Mouse (Mus musculus): ENCODE data around the gene Klk14. TPM values are rescaled to one million over a fixed set of nuclear protein-coding genes. Genes with fewer than 3 reads are reported as not detected.
"Not testable (repeated sequence)": the region's sequence is repeated elsewhere in the genome, so short reads cannot be mapped to it uniquely, and the experiment has no call there.

Klk14 gene
- 0.08 TPM in 1 of 2 replicates, not detected in the other for polyA plus RNA-seq (2012; rRNA removed)

DNA sequence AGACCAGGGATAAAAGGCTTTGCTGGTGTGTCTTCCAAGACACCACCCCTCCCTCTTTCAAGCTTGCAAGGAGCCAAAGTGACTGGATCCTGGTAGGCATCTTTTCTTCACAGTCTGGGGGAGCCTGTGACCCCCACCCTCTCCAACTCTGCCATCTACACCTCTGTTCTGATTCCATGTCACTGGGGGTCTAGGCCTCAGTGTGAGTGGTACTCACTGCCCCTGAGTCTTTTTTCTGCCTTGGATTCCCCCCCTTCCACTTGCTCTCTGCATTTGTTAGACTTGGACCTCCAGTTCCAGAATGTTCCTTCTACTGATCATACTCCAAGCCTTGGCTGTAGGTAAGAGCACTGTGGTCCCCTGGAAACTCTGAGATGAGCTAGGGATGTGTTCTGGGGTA is at the start of gene Klk14:
TSS of gene Klk14 (plus strand) at position 301 of the 400 bp plus-strand sequence.
- DNase-seq (ENCODE audit: extremely low spot score in 1 of 2, low spot score in 1 of 2) = no peak

DNA sequence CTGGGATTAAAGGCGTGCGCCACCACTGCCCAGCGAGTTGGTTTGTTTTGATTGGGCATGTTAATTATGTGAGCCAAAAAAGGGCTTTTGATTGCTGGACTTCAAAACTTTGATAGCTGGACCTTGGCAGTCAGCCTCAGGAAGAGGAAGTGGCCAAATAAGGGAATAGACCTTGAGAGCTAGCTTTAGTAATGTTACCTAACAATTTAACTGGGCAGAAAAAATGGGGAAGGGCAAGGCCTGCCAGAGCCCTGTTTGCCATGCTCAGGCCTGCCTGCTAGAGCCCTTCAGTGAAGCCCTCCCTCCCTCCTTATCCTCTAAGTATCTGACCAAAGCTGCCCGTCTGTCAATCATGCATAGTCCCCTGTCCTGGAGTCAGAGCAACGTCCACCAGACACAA is 47.6 kb upstream of the Klk14 start:
- DNase-seq (ENCODE audit: extremely low spot score in 1 of 2, low spot score in 1 of 2) = no peak

DNA sequence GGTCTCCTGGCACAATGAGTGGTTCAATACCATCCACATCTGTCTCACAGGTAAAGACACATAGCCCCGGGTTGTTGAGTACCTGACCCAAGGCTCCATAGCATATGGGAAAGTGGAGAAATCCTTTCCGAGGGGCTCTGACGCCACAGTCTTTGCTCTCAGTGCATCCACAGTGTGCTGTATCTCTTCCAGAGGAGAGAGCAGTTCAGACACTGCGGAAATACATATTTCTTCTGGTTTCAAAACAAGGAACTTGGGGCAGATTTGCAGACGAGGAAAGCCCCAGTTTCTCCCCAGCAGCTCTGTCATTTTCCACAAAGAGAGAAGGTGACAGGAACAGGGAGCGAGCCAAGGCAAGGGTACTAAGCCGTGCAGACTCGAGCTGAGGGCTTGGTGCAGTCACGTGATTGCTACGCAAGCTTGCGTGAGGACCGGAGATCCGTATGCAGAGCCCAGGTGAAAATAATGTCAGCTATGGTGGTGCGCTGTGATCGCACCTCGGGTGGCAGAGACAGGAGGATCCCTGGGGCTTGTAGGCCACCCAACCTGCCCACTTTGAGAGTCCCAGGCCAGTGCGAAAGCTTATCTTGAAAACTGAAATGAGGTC is 47.1 kb upstream of the Klk14 start:
- DNase-seq (ENCODE audit: extremely low spot score in 1 of 2, low spot score in 1 of 2) = no peak

DNA sequence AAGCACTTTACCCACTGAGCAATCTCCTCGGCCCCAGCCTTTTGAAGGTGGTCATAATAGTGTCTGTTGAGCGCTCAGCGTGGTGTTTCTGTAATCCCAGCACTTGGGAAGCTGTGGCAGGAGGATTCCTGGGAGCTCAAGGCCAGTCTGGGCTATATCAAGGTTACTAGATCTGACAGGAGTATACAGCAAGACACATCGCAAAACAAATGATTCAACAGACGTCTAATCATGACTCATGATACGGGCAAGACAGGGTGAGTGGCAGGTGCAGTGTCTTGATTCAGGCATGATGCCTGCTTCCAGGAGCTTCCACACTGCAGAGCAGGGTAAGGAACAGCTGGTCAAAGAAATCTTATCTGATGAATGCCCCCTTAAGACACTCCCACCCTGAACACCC is 37.5 kb upstream of the Klk14 start:
- no peak for DNase-seq (ENCODE audit: extremely low spot score in 1 of 2, low spot score in 1 of 2)

DNA sequence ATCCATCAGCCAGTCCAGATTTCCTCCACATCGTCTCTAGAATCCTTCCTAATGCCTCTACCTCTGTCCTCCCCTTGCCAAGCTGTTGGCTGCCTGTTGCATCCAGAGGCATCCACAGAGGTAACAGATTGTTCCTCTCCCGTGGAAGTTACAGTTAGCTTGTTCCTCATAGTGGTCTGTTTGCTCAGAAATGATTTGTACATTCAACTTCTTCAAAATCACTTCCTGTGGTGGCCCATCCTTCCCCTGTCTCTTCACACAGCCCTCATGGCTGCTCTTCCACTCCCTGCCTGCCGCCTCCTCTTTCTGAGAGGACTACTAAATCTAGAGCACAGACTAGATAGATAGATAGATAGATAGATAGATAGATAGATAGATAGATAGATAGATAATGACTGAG is 35.7 kb upstream of the Klk14 start:
- no peak for DNase-seq (ENCODE audit: extremely low spot score in 1 of 2, low spot score in 1 of 2)

DNA sequence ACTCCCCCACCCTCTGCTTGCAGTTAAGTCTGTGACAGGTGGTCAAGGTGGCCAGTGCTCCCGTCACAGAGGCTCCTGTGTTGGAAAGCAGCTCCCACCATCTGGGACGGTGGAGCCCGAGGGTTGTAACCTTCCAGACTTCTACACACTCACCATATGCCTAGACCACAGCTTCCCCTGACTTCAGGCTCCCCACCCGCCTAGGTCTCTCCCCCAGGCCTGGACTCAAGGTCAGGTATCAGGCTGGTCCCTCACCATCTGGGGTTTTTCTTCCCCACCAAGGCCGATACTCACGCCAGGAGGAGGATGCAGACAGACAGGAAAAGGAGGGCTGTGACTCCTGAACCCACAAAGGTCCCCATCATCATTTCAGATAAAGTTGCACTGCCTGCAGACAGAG is 34.0 kb upstream of the Klk14 start:
- no peak for DNase-seq (ENCODE audit: extremely low spot score in 1 of 2, low spot score in 1 of 2)

DNA sequence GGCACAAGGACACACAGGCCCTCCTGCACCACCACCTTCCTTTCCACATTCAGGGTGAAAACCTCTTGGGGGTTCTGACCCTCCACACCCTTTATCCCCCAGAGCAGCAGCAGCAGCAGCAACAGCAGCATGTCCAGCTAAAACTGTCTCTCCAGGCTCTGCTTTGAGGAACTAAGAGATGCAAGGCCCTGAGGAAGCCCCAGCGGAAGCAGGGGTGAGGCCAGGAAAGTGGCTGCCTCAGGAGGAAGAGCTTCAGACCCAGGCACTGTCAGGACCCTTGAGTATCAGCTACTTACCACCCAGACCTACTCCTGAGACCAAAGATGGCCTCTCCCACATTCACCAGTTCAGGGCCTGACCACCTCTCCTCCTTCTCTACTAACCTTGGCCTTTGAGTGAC is 30.2 kb upstream of the Klk14 start, which contains the start of gene Siglece:
TSS of gene Siglece (minus strand) at position 160 of the 400 bp plus-strand sequence.
- no peak for DNase-seq (ENCODE audit: extremely low spot score in 1 of 2, low spot score in 1 of 2)

DNA sequence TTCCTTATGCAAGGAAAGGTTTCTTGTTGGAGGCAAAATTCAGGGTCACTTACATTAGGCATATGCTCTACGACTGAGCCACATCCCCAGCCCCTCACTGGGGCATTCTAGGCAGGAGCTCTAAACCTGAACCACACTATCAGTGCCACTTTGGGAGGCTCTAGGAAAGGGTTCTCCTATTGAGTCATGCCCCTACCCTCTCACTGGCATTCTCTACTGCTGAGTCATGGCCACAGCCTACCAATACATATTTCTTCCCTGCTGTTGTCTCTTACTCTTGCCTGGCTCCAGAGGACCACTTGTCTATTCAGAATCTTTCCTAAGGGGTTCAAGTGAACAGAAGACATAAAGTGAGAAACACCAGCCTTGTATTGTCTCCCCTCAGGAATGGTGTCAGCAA is 27.4 kb upstream of the Klk14 start:
- DNase-seq (ENCODE audit: extremely low spot score in 1 of 2, low spot score in 1 of 2) = no peak

DNA sequence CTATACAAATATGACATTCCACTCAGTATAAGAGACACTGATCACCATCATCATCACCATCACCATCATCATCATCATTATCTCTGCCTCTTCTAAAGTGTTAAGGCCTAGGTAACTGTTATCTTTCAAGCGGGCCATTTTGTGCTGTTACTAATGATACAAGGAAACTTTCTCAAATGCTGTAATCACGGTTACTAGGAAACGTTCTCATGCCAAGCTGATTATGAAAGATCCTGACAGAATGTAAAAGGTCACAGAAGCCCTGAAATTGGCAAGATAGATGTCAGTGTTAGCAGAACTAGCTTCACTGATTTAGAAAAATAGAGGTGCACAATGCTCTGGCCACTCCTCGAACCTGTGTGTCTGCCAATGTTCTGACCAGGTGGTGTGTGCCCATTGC is 23.0 kb upstream of the Klk14 start:
- not testable (repeated sequence) for DNase-seq (ENCODE audit: extremely low spot score in 1 of 2, low spot score in 1 of 2)

DNA sequence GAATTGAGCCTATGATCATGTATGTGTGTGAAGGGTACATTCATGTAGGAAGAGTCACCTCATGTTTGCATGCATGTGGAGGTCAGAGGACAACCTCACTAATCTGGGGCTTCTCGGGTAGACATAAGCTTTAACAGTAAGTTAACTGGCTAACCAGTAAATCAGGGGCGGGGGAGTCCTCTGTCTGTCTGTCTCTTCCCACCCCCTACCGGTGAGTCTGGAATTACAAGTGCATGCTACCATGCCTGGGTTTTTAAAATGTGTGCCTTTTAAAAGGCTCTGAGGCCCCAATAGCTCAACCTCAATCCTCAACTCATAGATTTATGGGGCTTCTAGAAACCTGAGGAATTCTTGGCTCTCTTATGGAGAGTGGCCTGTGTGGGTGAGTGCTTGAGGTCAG is 21.6 kb upstream of the Klk14 start:
- DNase-seq (ENCODE audit: extremely low spot score in 1 of 2, low spot score in 1 of 2) = no peak

DNA sequence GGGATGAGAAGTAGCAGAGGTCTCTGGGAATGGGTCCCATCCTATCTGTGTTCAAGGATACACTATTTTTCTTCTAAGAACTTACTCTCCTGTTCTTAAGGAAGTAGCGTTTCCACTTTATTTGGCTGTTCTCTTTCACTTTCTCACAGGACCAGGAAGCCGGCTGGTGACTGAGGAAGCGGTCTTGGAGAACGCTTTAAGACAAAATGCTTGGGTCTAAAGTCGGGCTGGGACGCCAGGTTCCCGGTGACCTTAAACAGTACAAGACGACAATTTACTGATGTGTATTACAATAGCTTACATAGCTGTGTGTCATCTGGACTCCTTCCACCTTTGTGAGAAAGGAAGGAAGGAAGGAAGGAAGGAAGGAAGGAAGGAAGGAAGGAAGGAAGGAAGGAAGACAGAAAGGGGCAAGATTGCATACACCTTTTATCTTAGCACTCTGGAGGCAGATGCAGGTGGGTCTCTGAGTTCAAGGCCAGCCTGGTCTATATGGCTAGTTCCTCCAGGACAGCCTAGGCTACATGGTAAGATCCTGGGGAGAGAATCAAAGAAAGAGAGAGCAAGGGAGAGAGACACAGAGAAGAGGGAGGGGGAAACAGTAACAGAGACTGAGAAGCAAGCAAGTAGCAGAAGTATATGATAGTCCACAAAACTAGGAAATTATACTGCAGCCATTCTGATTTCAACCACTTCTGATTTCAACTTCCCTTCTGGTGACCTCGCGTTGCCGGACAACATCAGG is 19.0 kb upstream of the Klk14 start:
- no peak for DNase-seq (ENCODE audit: extremely low spot score in 1 of 2, low spot score in 1 of 2)

DNA sequence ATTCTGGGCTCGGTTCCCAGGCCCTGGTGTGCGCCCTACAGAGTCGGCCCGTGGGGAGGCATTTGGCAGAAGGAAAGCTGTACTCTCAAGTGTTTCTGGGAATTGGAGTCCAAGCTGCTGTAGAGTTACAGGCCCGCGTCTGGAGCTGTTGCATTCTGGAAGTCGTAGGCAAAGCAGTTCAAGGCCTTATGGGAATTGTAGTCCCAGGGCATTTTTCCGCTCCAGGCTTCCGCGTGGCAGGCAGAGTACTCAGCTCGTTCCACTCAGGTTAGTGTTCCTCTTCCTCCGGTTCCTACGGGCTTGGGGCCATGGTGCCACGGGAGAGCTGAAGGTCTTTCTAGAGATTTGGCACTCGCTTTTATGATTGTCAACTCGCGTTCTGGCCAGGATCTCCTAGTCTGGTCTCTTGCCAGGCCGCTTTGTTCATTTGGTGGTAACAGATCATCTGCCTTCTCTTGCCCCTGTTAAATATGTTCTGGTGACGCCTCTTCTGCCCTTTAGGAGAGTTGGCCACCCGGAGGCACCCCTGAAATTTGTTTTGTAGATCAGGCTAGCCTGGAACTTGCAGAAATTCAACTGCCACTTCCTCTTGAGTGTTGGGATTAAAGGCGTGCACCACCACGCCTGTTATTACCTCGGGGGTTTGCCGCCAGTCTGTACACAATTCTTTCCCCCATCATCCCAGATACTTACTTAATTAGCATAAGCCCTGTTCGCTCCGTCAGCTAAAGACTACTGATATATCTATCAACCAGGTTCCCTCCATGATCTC is 18.2 kb upstream of the Klk14 start, which contains the start of gene Ctu1:
TSS of gene Ctu1 (plus strand) at position 208 of the 772 bp plus-strand sequence.
- peak; percentile 95 to 96 for DNase-seq (ENCODE audit: extremely low spot score in 1 of 2, low spot score in 1 of 2)

DNA sequence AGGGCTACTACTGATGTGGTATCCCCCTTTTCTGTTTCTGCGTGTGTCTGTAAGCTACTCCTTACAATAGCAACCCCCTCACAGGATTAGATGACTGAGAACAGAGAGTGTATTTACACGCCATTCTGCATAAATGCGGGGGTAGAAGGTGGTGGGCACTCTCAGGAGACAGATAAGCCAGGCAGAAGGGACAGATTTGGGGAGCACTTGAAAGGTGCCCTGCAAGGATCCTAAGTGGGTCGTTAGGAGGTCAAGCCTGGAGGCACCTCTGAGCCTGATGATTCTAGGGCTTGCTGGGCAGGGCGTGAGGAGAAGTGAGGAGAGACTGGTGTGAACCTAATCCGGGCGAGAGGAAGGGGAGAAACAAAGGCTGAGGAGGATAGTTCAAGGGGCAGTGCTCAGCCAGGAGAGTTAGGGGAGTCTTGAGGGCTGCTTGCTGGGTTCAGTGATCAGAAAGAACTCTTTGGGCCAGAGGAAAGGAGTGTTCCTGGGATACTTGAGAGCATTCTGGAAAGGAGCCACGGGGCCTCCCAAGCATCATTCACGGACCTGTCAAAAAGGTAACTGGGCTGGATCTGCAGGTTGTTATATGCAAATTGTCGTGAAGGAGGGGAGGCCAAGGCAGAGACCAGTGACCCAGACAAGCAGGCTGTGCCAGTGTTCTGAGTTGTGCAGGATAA is 17.5 kb upstream of the Klk14 start:
- DNase-seq (ENCODE audit: extremely low spot score in 1 of 2, low spot score in 1 of 2) = no peak

DNA sequence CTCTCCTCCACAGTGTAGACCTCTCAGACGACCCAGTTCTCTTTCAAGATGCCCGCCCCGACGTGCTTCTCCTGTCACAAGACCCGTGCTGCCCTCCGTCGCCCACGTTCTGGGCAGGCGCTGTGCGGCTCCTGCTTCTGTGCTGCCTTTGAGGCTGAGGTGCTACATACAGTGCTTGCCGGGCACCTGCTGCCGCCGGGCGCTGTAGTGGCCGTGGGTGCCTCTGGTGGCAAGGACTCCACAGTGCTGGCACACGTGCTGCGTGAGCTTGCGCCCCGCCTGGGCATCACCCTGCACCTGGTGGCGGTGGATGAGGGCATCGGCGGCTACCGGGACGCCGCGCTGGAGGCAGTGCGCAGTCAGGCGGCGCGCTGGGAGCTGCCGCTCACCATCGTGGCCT is 15.1 kb upstream of the Klk14 start:
- no peak for DNase-seq (ENCODE audit: extremely low spot score in 1 of 2, low spot score in 1 of 2)

DNA sequence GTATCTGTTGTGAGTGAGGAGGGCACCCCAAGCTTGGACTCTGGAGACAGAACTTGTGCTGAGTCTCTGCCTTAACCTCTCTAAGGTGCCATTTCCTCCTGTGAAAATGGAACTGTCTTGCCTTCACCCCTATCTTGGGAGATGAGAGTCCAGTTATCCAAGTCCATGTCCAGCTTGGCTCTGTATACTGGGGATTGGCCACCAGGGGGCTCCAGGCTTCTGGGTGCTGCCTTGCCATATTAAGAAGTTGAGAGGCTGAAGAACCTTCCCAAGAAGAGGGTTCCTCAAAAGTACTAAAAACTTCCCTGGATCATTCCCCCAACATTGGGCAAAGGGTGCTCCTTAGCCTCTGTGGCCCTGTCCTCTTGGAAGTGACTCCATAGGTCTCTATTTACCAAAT is 11.7 kb upstream of the Klk14 start:
- peak in 1 of 2 experiments; percentile 62 for DNase-seq (ENCODE audit: extremely low spot score in 1 of 2, low spot score in 1 of 2)

DNA sequence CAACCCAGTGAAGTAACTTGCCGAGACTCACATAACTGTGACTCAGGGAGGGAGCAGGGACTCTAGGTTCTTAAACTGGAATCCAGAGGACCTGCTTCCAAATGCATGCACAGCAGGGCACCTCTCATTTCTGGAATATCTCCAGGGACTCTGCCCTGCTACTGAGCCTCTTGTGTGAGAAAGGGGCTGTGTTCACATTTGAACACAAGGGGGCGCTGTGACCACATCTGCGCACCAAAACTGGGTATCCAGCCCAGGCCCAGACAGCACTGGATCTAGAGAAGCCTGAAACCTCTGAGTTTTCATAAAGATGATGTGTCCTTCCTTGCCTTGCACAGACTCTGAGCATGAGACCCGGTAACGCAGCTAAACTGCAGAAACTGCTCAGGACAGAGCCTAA is 9.3 kb upstream of the Klk14 start:
- DNase-seq (ENCODE audit: extremely low spot score in 1 of 2, low spot score in 1 of 2) = peak in 1 of 2 experiments; percentile 82

DNA sequence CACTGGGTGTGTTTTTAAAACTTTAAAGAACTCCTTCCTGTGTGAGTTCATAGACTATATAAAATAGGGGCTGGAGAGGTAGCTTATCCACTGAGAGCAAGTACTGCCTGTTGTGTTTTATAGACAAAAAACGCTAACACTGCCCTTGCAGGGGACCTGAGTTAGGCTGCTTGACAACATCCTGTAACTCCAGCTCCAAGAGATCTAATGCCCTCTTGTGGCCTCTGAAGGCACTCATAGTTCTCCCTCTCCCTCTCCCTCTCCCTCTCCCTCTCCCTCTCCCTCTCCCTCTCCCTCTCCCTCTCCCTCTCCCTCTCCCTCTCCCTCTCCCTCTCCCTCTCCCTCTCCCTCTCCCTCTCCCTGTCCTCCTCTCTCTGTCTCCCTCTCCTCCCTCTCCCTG is 7.7 kb upstream of the Klk14 start:
- DNase-seq (ENCODE audit: extremely low spot score in 1 of 2, low spot score in 1 of 2) = not testable (repeated sequence)

DNA sequence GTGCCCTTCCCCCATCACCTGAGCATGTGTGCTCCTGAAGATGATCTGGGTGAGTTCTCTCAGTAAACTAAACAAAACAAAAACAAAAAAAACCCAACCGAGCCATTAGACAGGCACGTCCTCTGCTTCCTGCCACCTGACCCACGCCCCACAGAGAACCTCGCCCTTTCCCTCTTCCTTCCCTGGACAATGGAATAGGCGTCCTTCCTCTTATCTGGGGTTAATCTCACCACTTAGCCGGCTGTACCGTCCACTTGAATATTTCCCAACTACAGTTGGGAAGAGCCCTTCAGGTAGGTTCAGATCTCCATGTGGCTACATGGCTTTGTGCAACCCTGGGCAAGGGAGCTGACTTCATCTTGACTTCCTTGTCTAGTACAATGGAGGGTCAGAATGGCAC is 5.1 kb upstream of the Klk14 start:
- no peak for DNase-seq (ENCODE audit: extremely low spot score in 1 of 2, low spot score in 1 of 2)

DNA sequence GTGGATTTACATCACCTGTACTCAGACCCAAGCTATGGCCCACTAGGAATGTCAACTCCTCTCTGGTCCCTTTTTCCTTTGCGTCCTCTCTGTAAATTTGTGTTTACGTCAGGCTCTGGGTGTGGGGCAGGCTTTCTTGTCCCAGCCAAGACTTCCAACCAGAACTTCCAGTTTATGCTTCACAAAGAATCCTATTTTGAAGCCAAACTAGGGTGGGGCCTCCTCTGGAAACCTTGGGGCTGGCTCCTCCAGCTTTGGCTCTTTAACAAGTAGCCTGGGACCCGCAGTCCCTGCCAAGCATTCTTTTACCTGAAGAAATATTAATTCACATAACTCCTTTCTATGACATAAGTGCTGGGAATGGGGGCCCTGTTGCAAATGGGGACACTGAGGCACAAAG is 19.8 kb downstream of the Klk14 start:
- DNase-seq (ENCODE audit: extremely low spot score in 1 of 2, low spot score in 1 of 2) = no peak

DNA sequence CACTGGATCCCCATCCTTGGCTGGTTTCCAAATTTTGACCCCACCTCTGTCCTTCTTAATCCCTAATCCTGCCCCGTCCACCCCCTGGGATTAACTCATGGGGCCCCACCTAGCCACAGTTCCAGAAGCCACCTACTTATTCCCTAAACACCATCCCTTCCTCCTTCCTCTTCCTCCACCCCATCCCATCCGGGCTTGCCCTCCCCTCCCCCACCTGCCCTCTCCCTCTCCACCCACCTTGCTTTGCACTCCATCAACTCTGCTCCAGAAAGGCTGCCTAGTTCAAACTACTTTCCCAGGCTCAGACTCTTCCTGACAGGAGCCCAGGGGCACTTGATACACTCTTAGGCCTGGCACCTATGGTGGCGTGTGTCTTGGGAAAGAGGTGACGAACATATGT is 22.0 kb downstream of the Klk14 start, which contains the start of gene Klk13:
TSS of gene Klk13 (plus strand) at position 301 of the 400 bp plus-strand sequence.
- DNase-seq (ENCODE audit: extremely low spot score in 1 of 2, low spot score in 1 of 2) = no peak

DNA sequence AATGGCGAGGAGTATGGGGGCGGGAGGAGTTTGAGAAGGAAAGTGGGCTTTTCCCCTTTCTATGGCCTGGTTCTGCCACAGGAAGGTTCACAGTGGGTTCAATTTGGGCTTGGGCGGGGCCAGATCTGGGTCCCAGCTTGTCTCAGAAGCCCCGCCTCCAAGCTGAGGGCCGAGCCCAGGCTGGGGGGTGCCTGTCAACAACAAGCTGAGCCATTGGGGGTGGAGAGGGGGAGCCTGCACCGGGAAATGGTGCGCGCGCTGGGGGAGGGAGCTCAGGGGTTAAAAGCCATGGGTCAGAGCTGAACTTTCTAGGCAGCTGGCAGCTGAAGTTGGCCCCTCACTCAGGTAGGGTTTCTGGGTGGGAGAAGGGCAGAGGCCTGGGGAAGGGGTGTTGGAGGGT is 22.7 kb downstream of the Klk14 start:
- no peak for DNase-seq (ENCODE audit: extremely low spot score in 1 of 2, low spot score in 1 of 2)
